Mouse (Mus musculus): Measurements from ENCODE around the gene Sppl2b. TPM values are rescaled to one million over a fixed set of nuclear protein-coding genes. Genes with fewer than 3 reads are reported as not detected.

Sppl2b gene
- total and polyA plus RNA-seq, 3 experiments = 52.0 to 65.9 TPM; not detected in 1

- Histone ChIP-seq H3K27ac (ENCODE audit: control insufficient read depth, low read depth, low read length) (no peak overlapping the region), H3K4me3 (ENCODE audit: control insufficient read depth in 1 of 2, insufficient read depth in 1 of 2, low read depth in 2 of 2, low read length in 2 of 2) (no peak overlapping the region), H3K9ac (ENCODE audit: control insufficient read depth, low read depth, low read length, poor library complexity, severe bottlenecking) (no peak overlapping the region), H3K27me3 (ENCODE audit: control insufficient read depth in 1 of 2, insufficient read depth in 2 of 2, low read length in 2 of 2) (no peaks in the 10 kb centered on the region; a peak in 1 of 4 replicates), H3K36me3 (ENCODE audit: control insufficient read depth in 1 of 2, insufficient read depth in 2 of 2, low read length in 2 of 2) (no peaks in the 10 kb centered on the region), H3K4me1 (ENCODE audit: control insufficient read depth in 1 of 2, insufficient read depth in 2 of 2, low read length in 2 of 2) (no peaks in the 10 kb centered on the region), H3K79me2 (ENCODE audit: control insufficient read depth, insufficient read depth, low read length, poor library complexity) (no peaks in the 10 kb centered on the region), H3K9me3 (replicated peaks; ENCODE audit: insufficient read depth, low read length) (no peaks in the 10 kb centered on the region)
- TF ChIP-seq MYC (IDR thresholded peaks at IDR 0.05; ENCODE audit: low read depth, low read length) (no peak), CHD2 (IDR thresholded peaks at IDR 0.05; ENCODE audit: low read length) (no peak), CTCF (IDR thresholded peaks at IDR 0.05 in 2 of 3, conservative IDR thresholded peaks at IDR 0.05 in 1 of 3; ENCODE audit: control insufficient read depth in 1 of 3, insufficient read depth in 1 of 3, low read depth in 2 of 3, low read length in 3 of 3, poor library complexity in 1 of 3, severe bottlenecking in 1 of 3) (no peak), TAL1 (IDR thresholded peaks at IDR 0.05; ENCODE audit: low read length) (no peak), HCFC1 (IDR thresholded peaks at IDR 0.05; ENCODE audit: low read depth, low read length) (no peak), USF1 (IDR thresholded peaks at IDR 0.05; ENCODE audit: low read depth, low read length) (no peak), ZC3H11A (IDR thresholded peaks at IDR 0.05; ENCODE audit: low read depth, low read length) (no peak), RCOR1 (IDR thresholded peaks at IDR 0.05; ENCODE audit: low read depth, low read length) (no peak), KAT2A (conservative IDR thresholded peaks at IDR 0.05; ENCODE audit: low read depth, low read length) (no peak), UBTF (IDR thresholded peaks at IDR 0.05; ENCODE audit: borderline replicate concordance, insufficient read depth, low read depth, low read length) (no peak), RAD21 (IDR thresholded peaks at IDR 0.05; ENCODE audit: low read depth, low read length) (no peak), MAZ (IDR thresholded peaks at IDR 0.05; ENCODE audit: low read depth, low read length) (no peak), CHD1 (IDR thresholded peaks at IDR 0.05; ENCODE audit: low read depth, low read length) (no peak), EP300 (IDR thresholded peaks at IDR 0.05; ENCODE audit: low read depth in 1 of 2, low read length in 2 of 2) (no peak), NRF1 (IDR thresholded peaks at IDR 0.05; ENCODE audit: insufficient read depth, low read depth, low read length, poor library complexity, severe bottlenecking) (no peak)
- DNase-seq (ENCODE audit: low read depth, low spot score) = no peak
Measured at GRCm38 (mm10) chr10:80836949-80837379, 18.1 kb upstream of the Sppl2b start.

- no peaks in the 10 kb centered on the region; a peak in 1 of 4 replicates for H3K27me3 ChIP-seq (ENCODE audit: control insufficient read depth in 1 of 2, insufficient read depth in 2 of 2, low read length in 2 of 2)
- H3K4me3 ChIP-seq (ENCODE audit: control insufficient read depth in 1 of 2, insufficient read depth in 1 of 2, low read depth in 2 of 2, low read length in 2 of 2) = no peak overlapping the region
- no peak for TF ChIP-seq ZMIZ1 (IDR thresholded peaks at IDR 0.05; ENCODE audit: low read depth, low read length)
- no peaks in the 10 kb centered on the region for H3K79me2 ChIP-seq (ENCODE audit: control insufficient read depth, insufficient read depth, low read length, poor library complexity)
- no peak overlapping the region for H3K27ac ChIP-seq (ENCODE audit: control insufficient read depth, low read depth, low read length)
- DNase-seq (ENCODE audit: low read depth, low spot score) = no peak
- H3K36me3 ChIP-seq (ENCODE audit: control insufficient read depth in 1 of 2, insufficient read depth in 2 of 2, low read length in 2 of 2) = no peaks in the 10 kb centered on the region
- no peaks in the 10 kb centered on the region for H3K9me3 ChIP-seq (replicated peaks; ENCODE audit: insufficient read depth, low read length)
- no peaks in the 10 kb centered on the region for H3K4me1 ChIP-seq (ENCODE audit: control insufficient read depth in 1 of 2, insufficient read depth in 2 of 2, low read length in 2 of 2)
- H3K9ac ChIP-seq (ENCODE audit: control insufficient read depth, low read depth, low read length, poor library complexity, severe bottlenecking) = no peak overlapping the region
Measured at GRCm38 (mm10) chr10:80837827-80838226, 17.2 kb upstream of the Sppl2b start.

Data from MEL (cell line).